Mouse (Mus musculus) MEL (cell line): Measurements from ENCODE around the gene Pym1. TPM values are rescaled to one million over a fixed set of nuclear protein-coding genes. Genes with fewer than 3 reads are reported as not detected.

Source experiments
- DNase-seq: peaks from one replicate; pipeline ENCODE4 v3.0.0; 2011; ENCODE audit warnings: low read depth, low spot score
- H3K27ac ChIP-seq: 2 replicates; pipeline ENCODE4 v1.5.1; 2012; ENCODE audit warnings: low read depth, mild to moderate bottlenecking, control low read depth, low read length, moderate library complexity; ENCODE audit not compliant: control insufficient read depth
- H3K27me3 ChIP-seq, 2 experiments: fragments of 150-350 bp in 1 of 2; sonication (generic) in 1 of 2; 2 replicates each; pipeline ENCODE4 v1.6.1; 2012; ENCODE audit warnings: low read length in 2 of 2, mild to moderate bottlenecking in 2 of 2, improper control_type of control experiment in 1 of 2, moderate library complexity in 1 of 2; ENCODE audit not compliant: insufficient read depth in 2 of 2, control insufficient read depth in 1 of 2
- H3K36me3 ChIP-seq, 2 experiments: 2 replicates each; pipeline ENCODE4 v1.6.1; 2012 to 2014; ENCODE audit warnings: low read length in 2 of 2, improper control_type of control experiment in 1 of 2, inconsistent platforms in 1 of 2, mild to moderate bottlenecking in 1 of 2; ENCODE audit not compliant: insufficient read depth in 2 of 2, control insufficient read depth in 1 of 2
- H3K4me1 ChIP-seq, 2 experiments: fragments of 150-350 bp in 1 of 2; sonication (generic) in 1 of 2; 2 replicates each; pipeline ENCODE4 v1.6.1; 2012; ENCODE audit warnings: low read length in 2 of 2, improper control_type of control experiment in 1 of 2, mild to moderate bottlenecking in 1 of 2; ENCODE audit not compliant: insufficient read depth in 2 of 2, control insufficient read depth in 1 of 2
- H3K4me3 ChIP-seq, 2 experiments: fragments of 150-350 bp in 1 of 2; sonication (generic) in 1 of 2; 2 replicates each; pipeline ENCODE4 v1.5.1; 2012; ENCODE audit warnings: low read depth in 2 of 2, low read length in 2 of 2, mild to moderate bottlenecking in 2 of 2, moderate library complexity in 2 of 2, control low read depth in 1 of 2, improper control_type of control experiment in 1 of 2; ENCODE audit not compliant: control insufficient read depth in 1 of 2, insufficient read depth in 1 of 2
- H3K79me2 ChIP-seq: 2 replicates; pipeline ENCODE4 v1.6.1; 2012; ENCODE audit warnings: mild to moderate bottlenecking, low read length, moderate library complexity; ENCODE audit not compliant: control insufficient read depth, poor library complexity, insufficient read depth
- H3K9ac ChIP-seq: 2 replicates; pipeline ENCODE4 v1.6.1; 2012; ENCODE audit warnings: low read depth, mild to moderate bottlenecking, control low read depth, low read length, moderate library complexity; ENCODE audit not compliant: control insufficient read depth, poor library complexity, severe bottlenecking
- H3K9me3 ChIP-seq: fragments of 150-350 bp; sonication (generic); replicated peaks from 2 replicates; pipeline ENCODE4 v1.6.1; 2012; ENCODE audit warnings: mild to moderate bottlenecking, low read length, improper control_type of control experiment, moderate library complexity; ENCODE audit not compliant: insufficient read depth
- ELF1 ChIP-seq: IDR thresholded peaks from 2 replicates; pipeline ENCODE4 v1.6.1; 2014; ENCODE audit warnings: low read depth, mild to moderate bottlenecking, inconsistent platforms, low read length, improper control_type of control experiment, moderate library complexity
- ETS1 ChIP-seq: IDR thresholded peaks from 2 replicates; pipeline ENCODE4 v1.6.1; 2012; ENCODE audit warnings: low read depth, mild to moderate bottlenecking, inconsistent platforms, low read length, improper control_type of control experiment, moderate library complexity
- GATA1 ChIP-seq: IDR thresholded peaks from 2 replicates; pipeline ENCODE4 v1.6.1; 2011; ENCODE audit warnings: low read depth, low read length, improper control_type of control experiment
- KAT2A ChIP-seq: conservative IDR thresholded peaks from 2 replicates; pipeline ENCODE4 v1.6.1; 2012; ENCODE audit warnings: low read depth, low read length, improper control_type of control experiment, inconsistent platforms
- MAFK ChIP-seq: IDR thresholded peaks from 2 replicates; pipeline ENCODE4 v1.6.1; 2011; ENCODE audit warnings: low read depth, mild to moderate bottlenecking, low read length, improper control_type of control experiment, borderline replicate concordance
- MAX ChIP-seq: IDR thresholded peaks from 2 replicates; pipeline ENCODE4 v1.6.1; 2011; ENCODE audit warnings: low read length, improper control_type of control experiment
- MAZ ChIP-seq: IDR thresholded peaks from 2 replicates; pipeline ENCODE4 v1.6.1; 2012; ENCODE audit warnings: low read depth, mild to moderate bottlenecking, inconsistent platforms, low read length, improper control_type of control experiment
- NELFE ChIP-seq: IDR thresholded peaks from 2 replicates; pipeline ENCODE4 v1.6.1; 2011; ENCODE audit warnings: low read depth, low read length, improper control_type of control experiment
- POLR2A ChIP-seq, 2 experiments: IDR thresholded peaks; 2 replicates each; pipeline ENCODE4 v1.6.1; 2011 to 2012; ENCODE audit warnings: low read length in 2 of 2, mild to moderate bottlenecking in 2 of 2, control low read depth in 1 of 2, improper control_type of control experiment in 1 of 2, low read depth in 1 of 2, moderate library complexity in 1 of 2; ENCODE audit not compliant: control insufficient read depth in 1 of 2, insufficient read depth in 1 of 2, poor library complexity in 1 of 2
- POLR2AphosphoS5 ChIP-seq: IDR thresholded peaks from 2 replicates; pipeline ENCODE4 v1.6.1; 2012; ENCODE audit warnings: low read depth, borderline replicate concordance, mild to moderate bottlenecking, inconsistent platforms, low read length, moderate library complexity, mixed read lengths
- SIN3A ChIP-seq: IDR thresholded peaks from 2 replicates; pipeline ENCODE4 v1.6.1; 2012; ENCODE audit warnings: low read length, improper control_type of control experiment, inconsistent platforms
- USF1 ChIP-seq: IDR thresholded peaks from 2 replicates; pipeline ENCODE4 v1.6.1; 2014; ENCODE audit warnings: low read depth, mild to moderate bottlenecking, inconsistent platforms, low read length, improper control_type of control experiment, moderate library complexity
- ZC3H11A ChIP-seq: IDR thresholded peaks from 2 replicates; pipeline ENCODE4 v1.6.1; 2012; ENCODE audit warnings: low read depth, mild to moderate bottlenecking, inconsistent platforms, low read length, improper control_type of control experiment
- ZKSCAN1 ChIP-seq: IDR thresholded peaks from 2 replicates; pipeline ENCODE4 v1.6.1; 2012; ENCODE audit warnings: low read depth, mild to moderate bottlenecking, inconsistent platforms, low read length, improper control_type of control experiment, moderate library complexity
- ZMIZ1 ChIP-seq: IDR thresholded peaks from 2 replicates; pipeline ENCODE4 v1.6.1; 2012; ENCODE audit warnings: low read depth, mild to moderate bottlenecking, inconsistent platforms, low read length, improper control_type of control experiment, moderate library complexity
- polyA plus RNA-seq, 2 experiments: library from polyadenylated mRNA; stranded (reverse) in 1 of 2; unstranded in 1 of 2; fragments of >175 nt in 1 of 2; fragments of >200 nt in 1 of 2; gene quantifications; 2 replicates each; pipeline versions ENCODE4 v1.2.1 to v1.2.4; 2012; ENCODE audit warnings: low replicate concordance in 2 of 2, low read depth in 1 of 2; ENCODE audit not compliant: insufficient read length in 2 of 2, insufficient read depth in 1 of 2, missing spikeins in 1 of 2
- total RNA-seq: library from RNA; depleted of rRNA; stranded (reverse); fragments of 300-350 nt; gene quantifications from 2 replicates; pipeline ENCODE4 v1.2.3, GENCODE M21; 2012

The Pym1 gene
- total and polyA plus RNA-seq, 3 experiments: 77.4 to 107 TPM; not detected in 1

GRCm38 (mm10) chr10:128773685-128774084, 26.0 kb downstream of the Pym1 start (continued):
- TF ChIP-seq MAX (no peak), SIN3A (no peak)

- DNase-seq: no peak
- Histone ChIP-seq H3K4me1 (peaks cover 2 to 6% of the 10 kb centered on the region in 2 experiments; a peak in 3 of 4 replicates), H3K9ac (no peak overlapping the region), H3K36me3 (peaks cover 0 to 11% of the 10 kb centered on the region in 2 experiments; a peak in 2 of 4 replicates), H3K4me3 (no peak overlapping the region), H3K9me3 (no peaks in the 10 kb centered on the region)
- no peak for TF ChIP-seq KAT2A
- no peak for TF ChIP-seq POLR2AphosphoS5
- no peak for TF ChIP-seq POLR2A (IDR thresholded peaks at IDR 0.05; ENCODE audit: control insufficient read depth in 1 of 2, insufficient read depth in 1 of 2, low read depth in 1 of 2, low read length in 2 of 2, poor library complexity in 1 of 2)
- no peak for TF ChIP-seq ELF1
- no peak for TF ChIP-seq MAX
- no peak for TF ChIP-seq ZMIZ1
- TF ChIP-seq NELFE: no peak
- no peak for TF ChIP-seq ZC3H11A
- TF ChIP-seq USF1: no peak
- no peak for TF ChIP-seq MAFK
- TF ChIP-seq ZKSCAN1: no peak
- TF ChIP-seq, all 39 proteins: peak for 0
- no peaks in the 10 kb centered on the region for H3K27me3 ChIP-seq
- H3K79me2 ChIP-seq: no peaks in the 10 kb centered on the region
- no peak overlapping the region for H3K27ac ChIP-seq
Measured at GRCm38 (mm10) chr10:128778441-128778840, 30.8 kb downstream of the Pym1 start.

GRCm38 (mm10) chr10:128779011-128779795, 31.5 kb downstream of the Pym1 start:
- TF ChIP-seq MAZ (no peak), GATA1 (no peak), ETS1 (peak; percentile 63)
- H3K9ac ChIP-seq: no peak overlapping the region
- no peak overlapping the region for H3K4me3 ChIP-seq
- H3K36me3 ChIP-seq: peaks cover 0 to 11% of the 10 kb centered on the region in 2 experiments; a peak in 2 of 4 replicates
- no peaks in the 10 kb centered on the region for H3K79me2 ChIP-seq
- H3K9me3 ChIP-seq: no peaks in the 10 kb centered on the region
- no peak overlapping the region for H3K27ac ChIP-seq
- H3K27me3 ChIP-seq: no peaks in the 10 kb centered on the region
- peak; percentile 72 for DNase-seq
- peaks cover 2 to 6% of the 10 kb centered on the region in 2 experiments; a peak in 3 of 4 replicates for H3K4me1 ChIP-seq
